Mouse (Mus musculus): Measurements from ENCODE around the gene 1700067P10Rik.

DNA sequence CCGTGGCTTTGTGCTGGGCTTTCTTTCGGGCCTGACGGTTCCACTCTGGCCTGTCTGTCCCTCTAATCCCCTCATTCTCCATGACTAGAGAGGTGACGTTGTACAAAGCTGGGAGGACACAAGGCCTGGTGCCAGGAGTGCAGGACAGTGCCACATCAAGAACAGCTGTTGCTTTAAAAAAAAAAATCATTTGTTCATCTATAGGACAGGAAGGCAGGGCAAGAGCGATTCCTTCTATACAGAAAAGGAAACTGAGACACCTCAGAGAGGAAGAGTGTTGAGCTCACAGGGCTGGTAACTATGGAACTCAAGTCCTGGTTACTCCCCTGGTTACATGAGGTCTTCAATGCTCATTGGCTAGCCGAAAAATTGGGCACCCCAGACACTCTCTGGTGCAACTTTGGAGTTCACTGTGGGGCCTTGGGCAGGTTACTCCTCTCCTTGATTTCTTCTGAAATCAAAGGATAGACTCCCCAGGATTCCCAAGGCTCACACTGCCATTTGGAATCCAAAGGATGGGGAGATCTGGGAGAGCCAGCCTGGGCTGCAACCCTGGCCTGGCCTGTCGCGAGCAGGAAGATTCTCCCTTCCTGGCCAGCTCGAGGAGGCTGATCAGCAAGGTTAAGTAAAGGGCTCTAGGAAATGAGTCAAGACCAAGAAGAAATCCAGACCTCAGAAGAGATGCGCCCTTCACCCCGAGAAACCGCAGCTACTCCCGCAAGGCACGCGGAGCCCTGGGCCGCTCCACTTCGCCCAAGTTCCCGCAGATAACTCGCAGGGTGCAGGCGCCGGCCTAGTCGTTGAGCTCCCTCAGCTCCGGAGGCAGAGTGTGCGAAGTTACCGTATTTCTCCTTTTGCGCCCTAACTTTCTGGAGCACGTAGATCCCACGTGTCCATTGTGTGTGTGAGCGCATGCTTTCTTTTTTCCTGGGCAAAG, 47.5 kb upstream of the 1700067P10Rik start:
- TF ChIP-seq USF1 (IDR thresholded peaks at IDR 0.05; ENCODE audit: low read depth, low read length) (no peak), MAFK (IDR thresholded peaks at IDR 0.05; ENCODE audit: insufficient replicate concordance, low read length) (no peak), MEF2A (IDR thresholded peaks at IDR 0.05; ENCODE audit: borderline replicate concordance, low read depth, low read length) (no peak), CTCF (conservative IDR thresholded peaks at IDR 0.05 in 1 of 2, IDR thresholded peaks at IDR 0.05 in 1 of 2; ENCODE audit: low read depth in 2 of 2, low read length in 2 of 2) (no peak), CHD1 (IDR thresholded peaks at IDR 0.05; ENCODE audit: low read depth, low read length) (no peak), POLR2A (IDR thresholded peaks at IDR 0.05; ENCODE audit: low read depth, low read length) (no peak), NRF1 (IDR thresholded peaks at IDR 0.05; ENCODE audit: low read depth, low read length) (no peak), JUND (conservative IDR thresholded peaks at IDR 0.05; ENCODE audit: low read depth, low read length) (no peak), HCFC1 (IDR thresholded peaks at IDR 0.05; ENCODE audit: low read depth, low read length) (no peak), BHLHE40 (IDR thresholded peaks at IDR 0.05; ENCODE audit: low read depth, low read length) (no peak)
